Mouse (Mus musculus): ENCODE results near the gene Sstr2.

Gene Sstr2

GRCm38 (mm10) chr11:113618672-113619419, at the start of gene Sstr2:
TSS of gene Sstr2 (plus strand) at chr11:113619342.
- DNase-seq (ENCODE audit: low read depth, low spot score), result no peak

- no peak for DNase-seq (ENCODE audit: low read depth, low spot score)
Observed at GRCm38 (mm10) chr11:113571616-113572015, 47.5 kb upstream of the Sstr2 start.

GRCm38 (mm10) chr11:113572641-113573040, 46.5 kb upstream of the Sstr2 start:
- no peak for DNase-seq (ENCODE audit: low read depth, low spot score)

- DNase-seq (ENCODE audit: low read depth, low spot score), result no peak
Observed at GRCm38 (mm10) chr11:113577221-113577620, 41.9 kb upstream of the Sstr2 start.

- no peak for DNase-seq (ENCODE audit: low read depth, low spot score)
Observed at GRCm38 (mm10) chr11:113583879-113584661, 35.1 kb upstream of the Sstr2 start.

- DNase-seq (ENCODE audit: low read depth, low spot score), result no peak
Observed at GRCm38 (mm10) chr11:113586423-113586822, 32.7 kb upstream of the Sstr2 start.

- no peak for DNase-seq (ENCODE audit: low read depth, low spot score)
Observed at GRCm38 (mm10) chr11:113588936-113589335, 30.2 kb upstream of the Sstr2 start.

GRCm38 (mm10) chr11:113595144-113595543, 24.0 kb upstream of the Sstr2 start:
- DNase-seq (ENCODE audit: low read depth, low spot score), result no peak

- DNase-seq (ENCODE audit: low read depth, low spot score), result no peak
Observed at GRCm38 (mm10) chr11:113597632-113598031, 21.5 kb upstream of the Sstr2 start.

GRCm38 (mm10) chr11:113600526-113601245, 18.5 kb upstream of the Sstr2 start:
- DNase-seq (ENCODE audit: low read depth, low spot score), result no peak

- no peak for DNase-seq (ENCODE audit: low read depth, low spot score)
Observed at GRCm38 (mm10) chr11:113601616-113602343, 17.4 kb upstream of the Sstr2 start.

- no peak for DNase-seq (ENCODE audit: low read depth, low spot score)
Observed at GRCm38 (mm10) chr11:113607556-113607955, 11.6 kb upstream of the Sstr2 start.

- DNase-seq (ENCODE audit: low read depth, low spot score), result no peak
Observed at GRCm38 (mm10) chr11:113609581-113609980, 9.6 kb upstream of the Sstr2 start.

- DNase-seq (ENCODE audit: low read depth, low spot score), result peak; percentile 10
Observed at GRCm38 (mm10) chr11:113610266-113610665, 8.9 kb upstream of the Sstr2 start.

GRCm38 (mm10) chr11:113611112-113611646, 8.0 kb upstream of the Sstr2 start:
- DNase-seq (ENCODE audit: low read depth, low spot score), result no peak

- peak; percentile 44 for DNase-seq (ENCODE audit: low read depth, low spot score)
Observed at GRCm38 (mm10) chr11:113611664-113612611, 7.2 kb upstream of the Sstr2 start.

- DNase-seq (ENCODE audit: low read depth, low spot score), result no peak
Observed at GRCm38 (mm10) chr11:113614476-113614875, 4.7 kb upstream of the Sstr2 start.

- peak; percentile 83 for DNase-seq (ENCODE audit: low read depth, low spot score)
Observed at GRCm38 (mm10) chr11:113617132-113617911, 1.8 kb upstream of the Sstr2 start.

- DNase-seq (ENCODE audit: low read depth, low spot score), result no peak
Observed at GRCm38 (mm10) chr11:113618303-113618671, 855 bp upstream of the Sstr2 start.
